Mouse (Mus musculus) forebrain, embryonic 10.5 days (tissue): ENCODE results near the gene Tmem53. TPM values are rescaled to one million over a fixed set of nuclear protein-coding genes. Genes with fewer than 3 reads are reported as not detected.

ENCODE experiments used
- DNase-seq: peaks from one replicate; pipeline ENCODE4 v3.0.0-alpha.2; 2017; ENCODE audit warnings: low spot score; ENCODE audit errors: extremely low spot score
- H3K27ac ChIP-seq: fragments of 300-500 bp; sonication (generic); 2 replicates; pipeline ENCODE4 v1.5.1; 2016; ENCODE audit warnings: mild to moderate bottlenecking
- H3K27me3 ChIP-seq: fragments of 300-500 bp; sonication (generic); 2 replicates; pipeline ENCODE4 v1.6.1; 2016; ENCODE audit warnings: mild to moderate bottlenecking; ENCODE audit not compliant: poor library complexity, severe bottlenecking
- H3K36me3 ChIP-seq: fragments of 300-500 bp; sonication (generic); replicated peaks from 2 replicates; pipeline ENCODE4 v1.6.1; 2016; ENCODE audit warnings: mild to moderate bottlenecking, moderate library complexity
- H3K4me1 ChIP-seq: fragments of 300-500 bp; sonication (generic); 2 replicates; pipeline ENCODE4 v1.6.1; 2016
- H3K4me3 ChIP-seq: fragments of 300-500 bp; sonication (generic); 2 replicates; pipeline ENCODE4 v1.5.1; 2016; ENCODE audit warnings: mild to moderate bottlenecking, moderate library complexity
- H3K9me3 ChIP-seq: fragments of 300-500 bp; sonication (generic); 2 replicates; pipeline ENCODE4 v1.6.1; 2016; ENCODE audit warnings: mild to moderate bottlenecking, moderate library complexity
- WGBS: fragments of 180-500 bp; shearing (Covaris S2); methylation state at CpG from one replicate; pipeline ENCODE4 v1.1.7; 2016; 5-methylcytosine and 5-hydroxymethylcytosine counted together
- polyA plus RNA-seq: library from polyadenylated mRNA; unstranded; fragments of >200 nt; fragmentation: Nextera tagmentation; extraction: Ambion mirVana; gene quantifications from 2 replicates; pipeline ENCODE4 v1.2.1, GENCODE M21; 2016

Tmem53 gene
- polyA plus RNA-seq, 1 experiment from 2014 or later = 7.8 TPM

DNA sequence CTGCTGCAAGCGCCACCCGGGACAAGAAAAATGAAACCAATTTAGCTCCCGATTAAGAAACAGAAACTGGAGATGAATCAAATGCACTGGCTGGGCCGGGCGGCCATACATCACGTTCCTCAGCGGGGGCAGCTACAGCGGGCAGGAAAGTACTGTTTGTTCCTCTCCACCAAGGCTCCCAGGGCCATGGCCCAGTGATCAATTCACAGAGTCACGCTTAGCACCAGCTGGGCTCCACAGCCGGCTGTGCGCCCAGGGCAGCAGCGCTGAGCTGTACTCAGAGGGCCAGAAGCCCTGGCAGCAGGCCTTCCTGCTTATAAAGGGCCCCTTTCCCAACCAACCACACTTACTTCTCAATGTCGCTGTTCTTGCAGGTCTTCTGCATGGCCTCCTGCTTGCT lies 25.3 kb downstream of the Tmem53 start:
- Histone ChIP-seq H3K27me3 (peaks cover 74% of the 10 kb centered on the region), H3K27ac (no peak overlapping the region), H3K36me3 (peaks cover 100% of the 10 kb centered on the region), H3K4me3 (no peak overlapping the region), H3K9me3 (peaks cover 24% of the 10 kb centered on the region), H3K4me1 (peaks cover 58% of the 10 kb centered on the region)
- DNase-seq = no peak
- 97% methylated on average over 13 of the region's 13 CpGs for WGBS

DNA sequence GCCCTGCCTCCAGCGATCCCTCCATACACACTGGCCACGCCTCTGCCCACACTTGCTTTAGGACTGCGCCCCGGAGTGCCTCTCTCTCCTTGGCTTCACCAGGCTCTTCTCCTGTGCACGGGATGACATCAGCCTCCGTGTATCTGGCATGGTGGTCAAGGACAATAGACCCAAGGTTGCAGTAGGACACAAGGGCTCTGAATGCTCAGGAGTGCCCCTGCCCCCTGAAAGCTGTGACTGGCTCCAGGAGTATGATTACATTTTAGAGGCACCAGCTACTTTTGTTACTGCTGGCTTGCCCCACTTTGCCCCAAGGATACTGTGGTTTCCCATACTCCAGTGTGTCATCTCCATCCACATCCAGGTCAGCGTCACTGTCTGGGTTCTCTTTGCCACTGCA lies 25.9 kb downstream of the Tmem53 start:
- peaks cover 24% of the 10 kb centered on the region for H3K9me3 ChIP-seq
- H3K27me3 ChIP-seq = peaks cover 76% of the 10 kb centered on the region
- H3K4me3 ChIP-seq = no peak overlapping the region
- 93% methylated on average over 7 of the region's 7 CpGs for WGBS
- DNase-seq = no peak
- H3K4me1 ChIP-seq = peaks cover 58% of the 10 kb centered on the region
- peaks cover 100% of the 10 kb centered on the region for H3K36me3 ChIP-seq
- H3K27ac ChIP-seq = 0 out of 2 replicates have a peak overlapping the region, but pooled peaks have one; percentile 11

DNA sequence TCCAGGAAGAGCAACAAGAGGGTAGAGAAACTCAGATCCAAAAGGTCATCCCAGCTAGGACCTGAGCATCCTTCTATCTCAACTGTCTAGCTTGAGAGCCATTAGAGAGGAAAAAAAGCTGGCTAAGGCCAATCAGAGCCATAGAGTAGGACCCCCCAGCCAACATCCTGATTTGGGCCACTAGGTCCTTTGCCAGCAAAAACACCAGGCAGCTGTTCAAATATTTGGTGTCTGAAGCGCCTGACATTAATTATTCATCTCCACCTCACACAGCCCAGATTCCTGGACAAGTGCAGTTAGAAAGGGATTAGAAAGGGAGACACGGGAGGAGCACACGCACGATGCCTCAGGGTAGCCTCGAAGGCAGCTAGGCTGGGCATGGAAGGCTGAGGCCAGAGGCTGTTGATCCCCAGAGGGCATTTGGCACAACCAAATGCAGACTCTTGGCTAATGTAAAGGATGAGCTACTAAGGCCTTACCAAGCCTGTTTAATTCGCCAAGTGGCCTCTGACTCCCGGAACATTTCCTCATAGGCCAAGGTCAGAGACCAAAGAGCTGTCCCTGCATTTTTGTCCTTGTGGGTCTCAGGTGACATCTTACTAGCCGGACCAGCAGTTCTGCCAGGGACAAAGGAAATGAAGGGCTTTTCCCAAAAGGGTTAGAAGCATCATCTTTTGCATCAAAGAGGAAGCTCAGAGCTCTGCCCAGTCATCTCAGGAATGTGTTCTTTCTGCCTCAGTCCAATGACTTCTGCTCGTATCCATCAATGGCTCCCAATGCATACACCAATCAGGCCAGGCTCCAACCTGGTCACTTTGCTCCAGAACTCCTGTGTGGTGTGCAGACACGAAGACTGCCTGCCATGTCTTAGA lies 26.9 kb downstream of the Tmem53 start:
- peaks cover 59% of the 10 kb centered on the region for H3K4me1 ChIP-seq
- WGBS = 87% methylated on average over 10 of the region's 10 CpGs
- H3K27me3 ChIP-seq = peaks cover 78% of the 10 kb centered on the region
- H3K4me3 ChIP-seq = no peak overlapping the region
- DNase-seq = no peak
- peaks cover 24% of the 10 kb centered on the region for H3K9me3 ChIP-seq
- H3K36me3 ChIP-seq = peaks cover 99% of the 10 kb centered on the region
- H3K27ac ChIP-seq = no peak overlapping the region

DNA sequence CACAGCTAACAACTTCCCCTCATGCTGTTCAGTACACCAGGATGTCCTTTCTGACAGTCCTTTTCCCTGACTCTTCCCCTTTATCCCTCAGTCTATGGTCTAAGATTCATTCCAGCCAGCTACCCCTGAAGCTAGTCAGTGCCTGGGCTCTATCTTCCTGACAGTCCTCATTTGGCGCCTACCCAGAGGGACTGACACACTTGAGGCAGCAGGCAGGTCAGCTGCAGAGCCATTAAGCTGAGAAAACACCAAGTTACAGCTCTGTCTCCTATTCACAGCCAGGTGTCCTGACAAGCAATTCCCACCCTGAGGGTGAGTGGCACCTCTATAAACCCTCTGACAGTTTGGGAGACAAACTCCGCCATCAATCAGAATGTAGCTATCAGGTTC lies 27.5 kb downstream of the Tmem53 start:
- H3K9me3 ChIP-seq = peaks cover 18% of the 10 kb centered on the region
- H3K4me3 ChIP-seq = no peak overlapping the region
- no peak overlapping the region for H3K27ac ChIP-seq
- no peak for DNase-seq
- 84% methylated on average over 2 of the region's 2 CpGs for WGBS
- peaks cover 99% of the 10 kb centered on the region for H3K36me3 ChIP-seq
- H3K27me3 ChIP-seq = peaks cover 80% of the 10 kb centered on the region
- H3K4me1 ChIP-seq = peaks cover 65% of the 10 kb centered on the region

DNA sequence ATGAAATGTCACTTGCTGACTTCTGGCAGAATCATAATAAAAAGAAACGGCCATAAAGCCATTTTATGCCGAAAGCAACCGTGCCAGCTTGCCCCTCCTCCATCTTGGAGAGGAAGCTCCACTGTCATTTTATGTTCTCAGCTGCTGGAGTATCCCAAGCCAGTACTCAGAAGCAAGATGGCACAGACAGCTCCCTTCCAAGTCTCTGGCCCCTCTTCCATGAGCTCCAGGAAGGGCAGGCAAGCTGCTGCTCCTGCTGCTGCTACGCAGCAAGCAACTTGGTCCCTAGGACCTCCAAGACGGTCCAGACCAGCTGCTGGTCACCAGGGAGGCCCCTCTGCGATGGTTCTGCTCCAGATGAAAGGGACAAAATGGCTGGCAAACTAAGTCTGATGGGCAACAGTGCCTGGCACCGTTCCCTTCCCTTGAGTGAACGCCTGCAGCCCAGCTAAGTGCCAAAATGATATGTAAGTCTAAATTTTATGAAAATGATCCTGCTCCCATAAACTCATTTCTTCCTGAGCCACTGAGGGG lies 28.7 kb downstream of the Tmem53 start:
- Histone ChIP-seq H3K36me3 (peaks cover 99% of the 10 kb centered on the region), H3K9me3 (peaks cover 7% of the 10 kb centered on the region; the same call in 1 of the 2 replicates), H3K4me3 (no peak overlapping the region), H3K27ac (no peak overlapping the region), H3K4me1 (peaks cover 77% of the 10 kb centered on the region), H3K27me3 (peaks cover 92% of the 10 kb centered on the region)
- 90% methylated on average over 8 of the region's 8 CpGs for WGBS
- no peak for DNase-seq

DNA sequence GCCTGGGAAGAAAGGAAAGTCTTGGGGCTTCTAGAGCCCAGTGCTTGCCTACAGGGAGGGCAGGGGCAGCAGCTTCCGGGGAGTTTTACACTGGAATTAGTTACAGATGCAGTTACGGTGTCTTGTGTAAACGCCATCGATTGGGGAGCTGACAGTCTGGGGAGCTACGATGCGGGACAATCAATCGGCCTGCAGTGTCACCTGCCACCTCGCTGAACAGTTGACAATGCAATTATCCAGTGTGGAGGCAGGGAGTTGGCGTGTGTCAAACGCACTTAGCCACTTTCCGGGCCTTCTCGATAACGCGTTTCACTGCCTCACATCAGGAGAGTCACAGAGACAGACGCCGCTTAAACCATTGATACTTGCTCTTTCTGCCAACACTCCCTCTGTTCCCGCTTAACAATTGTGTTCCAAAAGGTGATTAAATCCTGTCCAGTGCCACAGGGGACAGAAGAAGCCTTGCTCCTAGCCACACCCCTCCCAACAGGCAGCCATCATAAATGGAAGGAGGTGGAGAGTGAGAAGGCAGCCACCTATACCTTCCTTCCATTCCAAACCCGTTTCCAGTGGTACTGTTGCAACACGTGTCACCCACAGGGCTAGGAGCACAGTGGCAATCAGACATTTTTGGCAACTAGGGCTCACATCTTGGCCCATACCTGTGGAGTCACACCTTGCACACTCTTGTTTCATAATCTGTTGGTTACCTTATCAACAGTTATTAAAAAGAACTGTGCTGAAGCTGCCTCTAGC lies 29.5 kb downstream of the Tmem53 start:
- Histone ChIP-seq H3K9me3 (no peaks in the 10 kb centered on the region), H3K4me1 (peaks cover 85% of the 10 kb centered on the region), H3K4me3 (no peak overlapping the region), H3K27ac (no peak overlapping the region), H3K36me3 (peaks cover 99% of the 10 kb centered on the region), H3K27me3 (peaks cover 93% of the 10 kb centered on the region)
- DNase-seq = no peak
- WGBS = 78% methylated on average over 19 of the region's 19 CpGs

DNA sequence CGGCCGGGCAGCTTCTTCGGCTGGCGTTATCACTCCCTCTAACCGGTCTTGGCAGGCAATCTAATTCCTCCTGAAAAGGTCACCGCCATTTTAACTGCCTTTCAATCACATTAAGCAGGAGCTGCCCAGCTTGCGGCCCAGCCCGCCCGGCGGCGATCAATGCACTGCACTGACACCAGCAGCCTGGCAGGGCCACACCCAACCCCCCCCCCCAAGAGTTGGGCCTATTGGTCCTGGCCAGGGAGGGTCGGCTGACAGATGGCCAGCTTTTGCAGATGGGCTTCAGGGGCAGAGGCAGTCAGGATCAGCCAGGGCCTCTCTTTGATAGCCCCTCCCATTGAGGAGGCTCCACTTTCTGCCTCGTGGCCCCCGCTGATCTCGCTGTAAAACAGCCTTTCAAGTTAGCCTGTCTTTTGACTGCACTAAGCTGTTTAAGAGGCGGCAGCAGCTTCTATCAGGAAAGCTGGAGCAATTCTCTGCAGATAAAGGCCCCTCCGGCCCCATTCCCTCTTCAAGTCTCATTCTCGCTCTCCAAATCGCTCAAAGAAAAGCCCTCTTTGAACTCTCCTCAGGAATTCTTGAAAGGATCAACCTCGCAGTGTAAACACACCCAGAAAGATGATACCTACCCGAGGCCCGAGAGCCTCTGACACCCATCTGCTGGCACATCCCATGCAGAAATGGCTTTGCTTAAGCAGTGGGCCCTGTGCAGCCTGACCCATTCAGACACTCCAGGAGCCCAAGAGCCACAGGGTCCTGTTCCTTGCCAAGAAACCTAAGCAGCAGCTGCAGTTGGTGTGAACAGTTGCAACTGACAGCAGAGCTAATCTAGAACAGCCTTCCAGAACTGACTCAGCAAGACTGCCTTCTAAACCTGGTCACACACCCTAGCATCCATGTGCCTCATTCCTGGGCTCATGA lies 31.8 kb downstream of the Tmem53 start:
- peak overlapping the region; percentile 78 for H3K27ac ChIP-seq
- H3K36me3 ChIP-seq = peaks cover 93% of the 10 kb centered on the region
- DNase-seq = peak; percentile 67
- peak overlapping the region; percentile 36 for H3K4me3 ChIP-seq
- 18% methylated on average over 22 of the region's 22 CpGs for WGBS
- no peaks in the 10 kb centered on the region for H3K9me3 ChIP-seq
- peaks cover 84% of the 10 kb centered on the region for H3K27me3 ChIP-seq
- peaks cover 99% of the 10 kb centered on the region for H3K4me1 ChIP-seq

DNA sequence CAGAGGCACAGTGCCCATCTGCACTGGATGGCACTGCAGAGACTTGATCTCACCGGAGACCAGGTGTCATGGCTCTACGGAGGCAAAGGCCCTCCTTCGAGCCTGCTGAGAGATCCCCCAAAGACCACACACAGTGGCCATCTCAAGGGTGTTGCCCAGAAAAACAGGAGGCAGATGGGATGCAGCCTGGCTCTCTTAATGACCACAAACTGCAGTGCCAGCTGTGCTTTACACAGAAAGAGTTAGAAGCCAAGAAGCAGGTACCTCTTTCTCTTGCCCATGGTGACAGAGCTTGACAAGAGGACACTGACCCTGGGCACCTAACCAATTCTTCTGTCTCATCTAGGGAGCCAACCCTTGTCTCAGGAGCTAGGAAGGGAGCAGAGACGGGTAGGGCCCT lies 32.6 kb downstream of the Tmem53 start:
- H3K27ac ChIP-seq = peak overlapping the region; percentile 78
- H3K27me3 ChIP-seq = peaks cover 76% of the 10 kb centered on the region
- peaks cover 85% of the 10 kb centered on the region for H3K36me3 ChIP-seq
- no peaks in the 10 kb centered on the region for H3K9me3 ChIP-seq
- DNase-seq = no peak
- H3K4me3 ChIP-seq = peak overlapping the region; percentile 36
- H3K4me1 ChIP-seq = peaks cover 95% of the 10 kb centered on the region
- 67% methylated on average over 4 of the region's 4 CpGs for WGBS

DNA sequence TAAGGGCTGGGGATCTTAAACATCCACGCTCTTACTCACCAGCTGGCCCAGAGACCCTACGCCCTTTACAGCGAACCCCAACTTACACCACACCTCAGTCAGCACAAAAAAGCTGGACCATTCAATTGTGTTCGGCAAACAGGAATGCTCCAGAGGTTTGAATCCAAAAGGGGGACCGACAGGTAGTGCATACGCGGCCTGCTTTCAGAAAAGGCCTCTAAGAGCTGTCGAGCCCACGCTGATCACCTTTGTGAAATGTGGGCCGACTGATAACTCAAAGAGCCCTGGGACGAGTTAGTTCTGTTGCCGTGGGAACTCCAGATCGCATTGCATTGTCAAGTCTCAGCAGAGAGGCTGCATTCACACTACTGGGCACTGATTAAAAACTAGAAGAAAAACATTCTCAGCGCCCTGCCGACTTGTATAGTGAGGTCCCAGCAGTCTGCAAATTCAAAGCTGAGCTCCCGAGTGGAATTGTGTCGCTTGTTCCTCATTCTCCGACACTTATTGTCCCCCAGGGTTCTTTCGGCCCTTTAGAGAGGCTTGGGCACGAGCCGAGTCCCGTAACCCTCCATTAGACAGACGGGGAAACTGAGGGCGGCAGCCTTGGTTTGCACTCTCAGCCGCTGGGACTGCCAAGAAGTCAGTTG lies 36.7 kb downstream of the Tmem53 start:
- Histone ChIP-seq H3K36me3 (peaks cover 44% of the 10 kb centered on the region), H3K27ac (peak overlapping the region; percentile 98), H3K9me3 (no peaks in the 10 kb centered on the region), H3K4me3 (peak overlapping the region; percentile 88), H3K4me1 (peaks cover 66% of the 10 kb centered on the region), H3K27me3 (peaks cover 42% of the 10 kb centered on the region)
- DNase-seq = peak; percentile 43
- WGBS = 25% methylated on average over 25 of the region's 25 CpGs

DNA sequence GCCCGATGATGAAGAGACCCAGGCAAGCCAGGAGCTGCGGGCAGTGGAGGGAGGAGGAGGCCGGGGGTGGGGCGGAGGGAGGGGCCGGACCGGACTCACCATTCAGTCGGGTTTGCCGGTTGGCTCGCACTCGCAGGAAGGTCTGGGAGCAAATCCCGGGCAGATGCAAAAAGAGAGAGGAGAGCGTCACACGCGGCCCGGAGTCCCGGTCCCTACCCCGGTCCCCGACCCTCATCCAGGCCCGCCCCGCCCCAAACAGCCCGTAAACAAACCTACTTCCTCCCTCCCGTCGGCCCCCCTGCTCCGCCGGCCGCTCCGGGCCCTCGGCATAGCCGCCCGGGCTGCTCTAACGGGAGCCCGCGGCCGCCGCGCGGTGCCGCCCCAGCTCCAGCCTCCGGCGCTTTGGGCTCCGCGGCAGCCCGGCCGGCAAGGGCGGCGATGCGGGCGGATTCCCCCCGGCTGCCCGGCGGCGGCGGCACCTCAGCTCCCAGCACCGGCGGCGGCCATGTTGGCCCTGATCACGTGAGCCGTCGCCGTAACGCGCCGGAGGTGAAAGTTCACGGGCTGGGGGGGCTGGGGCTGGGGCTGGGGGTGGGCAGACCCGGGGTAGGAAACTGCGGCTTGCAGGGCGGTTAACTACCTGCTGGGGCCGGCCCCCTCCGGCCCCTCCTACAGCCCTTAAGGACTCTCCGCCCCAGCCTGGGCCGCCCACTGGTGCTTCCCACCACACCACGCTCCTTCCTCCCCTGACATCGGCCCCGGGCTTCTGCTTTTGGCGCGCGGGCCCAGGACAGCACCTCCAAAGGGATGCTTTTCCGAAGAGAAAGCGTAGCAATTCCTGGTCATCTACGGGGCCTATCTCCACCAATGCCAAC lies 37.4 kb downstream of the Tmem53 start:
- Histone ChIP-seq H3K4me1 (peaks cover 58% of the 10 kb centered on the region), H3K4me3 (peak overlapping the region; percentile 88), H3K27me3 (peaks cover 41% of the 10 kb centered on the region), H3K27ac (peak overlapping the region; percentile 98), H3K36me3 (peaks cover 38% of the 10 kb centered on the region), H3K9me3 (no peaks in the 10 kb centered on the region)
- peak; percentile 84 for DNase-seq
- WGBS = under 1% methylated on average over 80 of the region's 80 CpGs

DNA sequence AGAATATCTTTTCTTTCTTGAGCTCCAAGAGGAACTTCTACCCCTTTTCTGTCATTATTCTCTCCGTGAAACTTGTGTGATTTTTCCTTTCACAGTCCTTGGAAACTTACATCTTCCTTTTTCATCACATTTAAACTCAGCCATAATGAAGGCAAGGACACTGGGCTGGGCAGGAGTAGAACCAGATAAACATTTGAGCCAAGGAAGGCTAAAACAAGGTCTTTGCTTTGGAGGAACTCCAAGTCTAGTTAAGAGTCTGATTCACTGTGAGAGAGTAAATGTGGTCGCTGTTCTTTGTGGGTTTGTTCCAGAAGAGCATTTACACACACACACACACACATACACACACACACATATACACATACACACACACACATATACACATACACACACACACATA lies 39.9 kb downstream of the Tmem53 start:
- no peak overlapping the region for H3K4me3 ChIP-seq
- no peak overlapping the region for H3K27ac ChIP-seq
- peaks cover 38% of the 10 kb centered on the region for H3K27me3 ChIP-seq
- H3K4me1 ChIP-seq = peaks cover 33% of the 10 kb centered on the region
- WGBS = 89% methylated on average over 2 of the region's 2 CpGs
- H3K36me3 ChIP-seq = peaks cover 13% of the 10 kb centered on the region
- DNase-seq = no peak
- no peaks in the 10 kb centered on the region for H3K9me3 ChIP-seq
